Mouse (Mus musculus) left cerebral cortex, adult 2 months (tissue): Measurements from ENCODE around the gene Gm9758. TPM values are rescaled to one million over a fixed set of nuclear protein-coding genes. Genes with fewer than 3 reads are reported as not detected.
A peak's percentile ranks its signal among the peaks of the same experiment; 100 is the strongest.
"Not testable (repeated sequence)": the region's sequence is repeated elsewhere in the genome, so short reads cannot be mapped to it uniquely, and the experiment has no call there.

ENCODE experiments used
- DNase-seq, 2 experiments: peaks; one replicate each; pipeline ENCODE4 v3.0.0; 2021 to 2022; ENCODE audit warnings: low spot score in 2 of 2, mixed read lengths in 1 of 2; ENCODE audit errors: extremely low spot score in 1 of 2
- H3K27ac ChIP-seq: fragments of 200-600 bp; 2 replicates; pipeline ENCODE4 v1.8.1; 2022
- H3K4me3 ChIP-seq: fragments of 200-600 bp; 2 replicates; pipeline ENCODE4 v1.8.1; 2022
- CTCF ChIP-seq: fragments of 200-600 bp; IDR thresholded peaks from 2 replicates; pipeline ENCODE4 v1.8.1; 2022; ENCODE audit warnings: antibody characterized with exemption, mild to moderate bottlenecking, moderate library complexity
- intact Hi-C: fragments of 180-260 bp; cut with DNase I; formaldehyde crosslinking; loops from one replicate; pipeline ENCODE4 v1.15.1; 2025
- total RNA-seq, 2 experiments: library from RNA; stranded (reverse); gene quantifications; 2 replicates each; pipeline ENCODE4 v1.2.3; 2021

Gm9758 gene
- total RNA-seq, 2 experiments from 2014 or later = not detected

DNA sequence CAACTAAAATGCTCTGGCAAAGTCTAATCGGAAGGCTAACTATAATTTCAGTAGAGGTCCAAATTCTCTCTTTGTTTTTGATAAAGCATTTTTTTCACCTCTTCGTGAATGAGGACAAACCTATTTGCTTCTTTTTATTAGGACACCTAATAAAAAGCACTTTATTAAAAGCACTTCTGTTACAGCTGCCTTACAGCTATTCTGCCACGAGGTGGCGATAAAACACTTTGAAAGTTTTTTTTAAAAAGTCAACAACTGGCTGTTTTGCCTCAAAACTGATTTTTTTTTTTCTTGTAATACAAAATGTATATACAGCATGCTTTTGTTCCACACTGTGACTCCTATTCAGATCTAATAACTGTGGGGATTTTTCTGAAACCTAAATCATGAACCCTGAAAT is 12.3 kb upstream of the Gm9758 start:
- not testable (repeated sequence) for DNase-seq

DNA sequence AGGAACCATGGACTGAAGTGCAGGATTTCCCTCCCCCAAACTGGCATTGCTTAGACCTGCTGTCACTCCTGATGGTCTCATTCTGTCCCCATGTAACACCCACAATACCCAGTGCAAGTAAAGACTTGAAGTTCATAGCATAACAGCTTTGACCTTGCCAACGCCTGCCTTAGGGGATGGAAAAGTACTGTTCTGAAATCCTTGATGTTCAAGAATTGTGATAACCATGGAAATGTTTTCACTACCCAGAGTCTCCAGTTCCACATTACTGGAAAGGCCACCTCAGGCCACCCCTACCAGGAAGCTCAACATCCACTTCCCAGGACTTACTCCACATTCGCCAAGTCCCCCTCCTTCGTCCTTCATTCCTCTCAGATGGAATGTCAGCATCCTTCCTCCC is 338 bp downstream of the Gm9758 start:
- H3K27ac ChIP-seq, intact Hi-C loops, H3K4me3 ChIP-seq, DNase-seq: not testable (repeated sequence)

More for the DNA sequence above, 12.3 kb upstream of the Gm9758 start:
- intact Hi-C loops, H3K4me3 ChIP-seq, H3K27ac ChIP-seq: not testable (repeated sequence)
- peak; percentile 52 for TF ChIP-seq CTCF

- TF ChIP-seq CTCF = peak; percentile 43
- H3K27ac ChIP-seq, H3K4me3 ChIP-seq, DNase-seq, intact Hi-C loops: not testable (repeated sequence)
These were observed 11.2 kb downstream of the Gm9758 start for GRCm38 (mm10) chr5:14903539-14903938.

GRCm38 (mm10) chr5:14892242-14892641 is 22.5 kb downstream of the Gm9758 start:
- H3K4me3 ChIP-seq = no peak overlapping the region
- intact Hi-C loops = no loop called here

GRCm38 (mm10) chr5:14885291-14885690 is 29.4 kb downstream of the Gm9758 start:
- DNase-seq, H3K4me3 ChIP-seq, H3K27ac ChIP-seq, intact Hi-C loops: not testable (repeated sequence)

More at GRCm38 (mm10) chr5:14892242-14892641, 22.5 kb downstream of the Gm9758 start:
- no peak for DNase-seq
- no peak overlapping the region for H3K27ac ChIP-seq
- TF ChIP-seq CTCF = no peak

Other genes starting within 250 kb of the Gm9758 start
- not detected for gene Speer4e, start 23.5 kb upstream of the Gm9758 start, total RNA-seq
- gene Gm10354, start 64.0 kb upstream of the Gm9758 start, total RNA-seq = not detected
- not detected for gene Gm17019, start 118.1 kb upstream of the Gm9758 start, total RNA-seq